Mouse (Mus musculus) cortical plate, adult 2 months (tissue): Measurements from ENCODE around the gene Bcap29. TPM values are rescaled to one million over a fixed set of nuclear protein-coding genes. Genes with fewer than 3 reads are reported as not detected.
"Not testable (repeated sequence)": the region's sequence is repeated elsewhere in the genome, so short reads cannot be mapped to it uniquely, and the experiment has no call there.

Experiments used
- H3K27ac ChIP-seq: fragments of 200-500 bp; 2 replicates; pipeline ENCODE4 v1.5.1; 2012; ENCODE audit warnings: low read length, control low read depth, inconsistent platforms; ENCODE audit not compliant: insufficient read depth
- H3K4me1 ChIP-seq: fragments of 200-500 bp; 2 replicates; pipeline ENCODE4 v1.6.1; 2011; ENCODE audit warnings: low read length; ENCODE audit not compliant: control insufficient read depth, insufficient read depth
- H3K4me3 ChIP-seq: fragments of 200-500 bp; 2 replicates; pipeline ENCODE4 v1.5.1; 2011; ENCODE audit warnings: mild to moderate bottlenecking, low read length, control low read depth; ENCODE audit not compliant: insufficient read depth
- CTCF ChIP-seq: fragments of 200-500 bp; IDR thresholded peaks from 2 replicates; pipeline ENCODE4 v1.5.1; 2011; ENCODE audit warnings: mild to moderate bottlenecking, control low read depth, low read length; ENCODE audit not compliant: insufficient read depth; ENCODE audit errors: extremely low read depth
- POLR2A ChIP-seq: fragments of 200-500 bp; IDR thresholded peaks from 2 replicates; pipeline ENCODE4 v1.6.1; 2011; ENCODE audit warnings: mild to moderate bottlenecking, low read length, control low read depth; ENCODE audit not compliant: insufficient read depth; ENCODE audit errors: extremely low read depth
- polyA plus RNA-seq: library from polyadenylated mRNA; depleted of rRNA; stranded (reverse); fragments of >200 nt; gene quantifications from 2 replicates; pipeline ENCODE4 v1.2.3, GENCODE M21; 2012; rRNA removed

Gene Bcap29
- 40.4 and 43.3 TPM in 2 replicates for polyA plus RNA-seq

- Histone ChIP-seq H3K27ac (peak within 1 kb of the TSS; percentile 45; the same call in 1 of the 2 replicates), H3K4me3 (peak within 1 kb of the TSS; percentile 49)
- no peak for TF ChIP-seq CTCF
- TF ChIP-seq POLR2A = no peak
Measured at GRCm38 (mm10) chr12:31634343-31635239, at the start of gene Bcap29. Gene Bcap29, minus strand, starts transcription at chr12:31634658.

GRCm38 (mm10) chr12:31667187-31667586, 32.7 kb upstream of the Bcap29 start:
- Histone ChIP-seq H3K4me1 (no peaks in the 10 kb centered on the region), H3K27ac (no peak overlapping the region), H3K4me3 (no peak overlapping the region)
- TF ChIP-seq CTCF (no peak), POLR2A (no peak)

More at GRCm38 (mm10) chr12:31634343-31635239, at the start of gene Bcap29:
- H3K4me1 ChIP-seq = peaks cover 6% of the 10 kb centered on the region; the same call in 1 of the 2 replicates

GRCm38 (mm10) chr12:31665999-31666398, 31.5 kb upstream of the Bcap29 start:
- Histone ChIP-seq H3K27ac (no peak overlapping the region), H3K4me3 (no peak overlapping the region), H3K4me1 (no peaks in the 10 kb centered on the region)
- no peak for TF ChIP-seq POLR2A

- no peak for TF ChIP-seq CTCF
- TF ChIP-seq POLR2A = no peak
Measured at GRCm38 (mm10) chr12:31656841-31657240, 22.4 kb upstream of the Bcap29 start.

GRCm38 (mm10) chr12:31654965-31655477, 20.6 kb upstream of the Bcap29 start:
- TF ChIP-seq CTCF = no peak
- TF ChIP-seq POLR2A = no peak
- Histone ChIP-seq H3K27ac (no peak overlapping the region), H3K4me1 (peaks cover 1% of the 10 kb centered on the region; the same call in 1 of the 2 replicates), H3K4me3 (peak overlapping the region; percentile 77)

More at GRCm38 (mm10) chr12:31656841-31657240, 22.4 kb upstream of the Bcap29 start:
- Histone ChIP-seq H3K27ac (no peak overlapping the region), H3K4me3 (no peak overlapping the region), H3K4me1 (peaks cover 1% of the 10 kb centered on the region; the same call in 1 of the 2 replicates)

GRCm38 (mm10) chr12:31654197-31654964, 19.9 kb upstream of the Bcap29 start, which contains the start of the genes Dus4l and Cog5:
Gene Dus4l, minus strand, starts transcription at chr12:31654826.
Gene Cog5, plus strand, starts transcription at chr12:31654869.
- Histone ChIP-seq H3K4me1 (peaks cover 1% of the 10 kb centered on the region; the same call in 1 of the 2 replicates), H3K4me3 (peak within 1 kb of the TSS; percentile 77), H3K27ac (peak within 1 kb of the TSS; percentile 11; the same call in 1 of the 2 replicates)
- TF ChIP-seq POLR2A (peak; percentile 83), CTCF (no peak)

- Histone ChIP-seq H3K27ac (no peak overlapping the region), H3K4me3 (peak overlapping the region; percentile 77; the same call in 1 of the 2 replicates), H3K4me1 (peaks cover 1% of the 10 kb centered on the region; the same call in 1 of the 2 replicates)
- TF ChIP-seq CTCF (no peak), POLR2A (no peak)
Measured at GRCm38 (mm10) chr12:31653611-31654010, 19.2 kb upstream of the Bcap29 start.

- H3K4me3 ChIP-seq = peak overlapping the region; percentile 49; the same call in 1 of the 2 replicates
- H3K4me1 ChIP-seq = peaks cover 6% of the 10 kb centered on the region; the same call in 1 of the 2 replicates
- H3K27ac ChIP-seq = no peak overlapping the region
- no peak for TF ChIP-seq CTCF
Measured at GRCm38 (mm10) chr12:31635240-31635607, 766 bp upstream of the Bcap29 start.

- Histone ChIP-seq H3K27ac (0 out of 2 replicates have a peak overlapping the region, but pooled peaks have one; percentile 6), H3K4me1 (peaks cover 6% of the 10 kb centered on the region; the same call in 1 of the 2 replicates), H3K4me3 (peak overlapping the region; percentile 49)
- TF ChIP-seq CTCF (no peak), POLR2A (no peak)
Measured at GRCm38 (mm10) chr12:31633970-31634342, 502 bp downstream of the Bcap29 start.

- not testable (repeated sequence) for H3K4me1 ChIP-seq, H3K27ac ChIP-seq, H3K4me3 ChIP-seq
Measured at GRCm38 (mm10) chr12:31628396-31628795, 6.1 kb downstream of the Bcap29 start.
